Mouse (Mus musculus): ENCODE measurements around the gene Tfpi2.

DNA sequence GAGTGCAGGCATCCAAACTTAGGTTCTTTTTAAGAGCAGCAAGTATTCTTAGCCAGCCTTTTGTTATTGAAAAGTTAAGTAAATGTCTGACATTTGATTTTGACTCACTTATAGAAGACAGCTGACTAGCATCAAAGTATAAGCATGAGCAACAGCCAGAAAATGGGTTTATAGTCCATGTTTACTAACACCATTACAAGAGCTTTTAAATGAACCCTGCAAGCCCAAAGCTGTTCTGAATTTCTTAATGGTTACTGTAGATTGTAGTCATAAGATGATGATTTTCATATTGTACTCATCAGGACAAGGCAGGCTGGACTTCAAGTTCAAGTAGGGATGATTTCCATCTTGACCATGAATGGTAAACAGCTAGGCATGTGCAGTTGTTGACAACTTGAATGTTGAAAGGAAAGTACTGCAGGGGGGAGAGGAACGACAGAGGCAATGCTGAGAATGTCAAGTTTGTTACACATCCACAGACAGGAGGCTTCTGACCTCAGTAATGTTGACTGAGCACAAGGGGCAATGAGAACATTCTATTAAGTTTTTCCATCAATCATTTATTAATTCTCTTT lies 52.5 kb downstream of the Tfpi2 start:
- TF ChIP-seq GATA1 (IDR thresholded peaks at IDR 0.05; ENCODE audit: borderline replicate concordance, low read length): no peak
- TF ChIP-seq FLI1 (IDR thresholded peaks at IDR 0.05; ENCODE audit: low read length): no peak

All from megakaryocyte, embryonic 14.5 days (primary cell).